Mouse (Mus musculus) heart, postnatal 0 days (tissue): ENCODE results near the gene Gm3488.
"Not testable (repeated sequence)": the region's sequence is repeated elsewhere in the genome, so short reads cannot be mapped to it uniquely, and the experiment has no call there.

Experiments
- CTCF ChIP-seq: IDR thresholded peaks from 2 replicates; pipeline ENCODE4 v1.5.1; 2016; ENCODE audit warnings: antibody characterized with exemption, control low read depth, low read depth
- EP300 ChIP-seq: IDR thresholded peaks from 2 replicates; pipeline ENCODE4 v1.6.1; 2016; ENCODE audit warnings: antibody characterized with exemption, low read depth

GRCm38 (mm10) chr14:5501374-5501773, at the start of gene Gm3488:
- TF ChIP-seq CTCF, EP300: not testable (repeated sequence)
